Mouse (Mus musculus) thymus, postnatal 10 days (tissue): ENCODE data around the gene Bptf.
"Not testable (repeated sequence)": the region's sequence is repeated elsewhere in the genome, so short reads cannot be mapped to it uniquely, and the experiment has no call there.

ENCODE experiments used
- DNase-seq, 2 experiments: peaks; one replicate each; pipeline ENCODE4 v3.0.0; 2021; ENCODE audit warnings: low spot score in 2 of 2

The Bptf gene

DNA sequence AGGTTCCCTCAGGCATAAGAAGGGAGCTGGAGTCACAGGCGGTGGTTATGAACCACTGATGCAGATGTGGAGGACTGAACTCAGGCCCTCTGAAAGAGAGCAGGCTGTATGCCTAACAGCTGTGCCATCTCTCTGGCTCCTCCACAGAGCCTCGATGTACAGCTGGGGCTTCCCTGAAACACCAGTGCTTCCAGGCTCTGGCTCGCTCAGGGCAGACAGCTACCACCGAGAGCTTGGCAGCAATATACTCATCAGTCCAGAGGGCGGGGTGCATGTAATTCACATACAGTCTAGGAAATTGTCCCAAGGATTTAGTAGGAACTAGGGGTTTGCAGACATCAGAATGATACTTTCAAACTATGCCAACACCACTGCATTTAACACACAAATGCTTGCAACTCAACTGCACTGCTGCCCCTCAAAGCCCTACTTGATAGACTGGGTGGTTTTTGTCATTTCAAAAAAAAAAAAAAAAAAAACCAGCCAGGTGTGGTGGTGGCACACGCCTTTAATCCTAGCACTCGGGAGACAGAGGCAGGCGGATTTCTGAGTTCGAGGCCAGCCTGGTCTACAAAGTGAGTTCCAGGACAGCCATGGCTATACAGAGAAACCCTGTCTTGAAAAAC, 145.8 kb downstream of the Bptf start:
- DNase-seq: not testable (repeated sequence)
